ENCODE assay signal across 8 mouse cellular contexts in the genomic region with DNA sequence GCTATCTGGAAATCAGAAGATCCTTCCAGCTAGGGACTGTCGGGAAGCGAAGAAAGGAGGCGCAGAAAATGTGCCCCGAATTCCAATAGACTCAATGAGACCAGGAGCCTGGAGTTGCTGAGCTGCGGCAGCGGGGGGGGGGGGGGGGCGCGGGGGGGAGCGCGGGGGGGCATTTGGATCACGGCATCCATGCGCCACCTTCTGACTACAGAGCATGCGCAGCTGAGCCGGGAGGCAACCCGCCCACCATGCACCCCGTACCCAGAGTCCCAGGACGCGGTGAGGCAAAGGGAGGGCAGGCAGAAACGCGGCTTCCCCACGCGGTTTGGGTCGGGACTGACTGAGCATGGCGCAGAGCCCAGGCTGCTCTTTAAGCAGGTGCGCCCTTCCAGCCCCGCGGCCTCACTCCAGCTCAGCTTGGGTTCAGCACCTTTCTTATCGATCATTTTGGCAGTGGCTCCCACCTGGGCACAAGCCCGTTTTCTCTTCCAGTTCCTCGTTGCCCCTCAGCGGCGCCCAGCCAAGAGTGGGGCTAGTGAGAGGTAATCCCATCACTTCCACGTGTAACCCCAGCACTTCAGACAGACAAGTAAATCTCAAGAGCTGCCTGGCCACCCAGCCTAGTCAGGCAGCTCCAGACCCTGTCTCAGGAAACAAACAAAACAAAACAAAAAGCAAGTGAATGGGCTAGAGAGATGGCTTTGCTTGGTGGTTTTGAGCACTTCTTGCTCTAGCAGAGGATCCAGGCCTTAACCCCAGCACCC. TPM values are rescaled to one million over a fixed set of nuclear protein-coding genes. Genes with fewer than 3 reads are reported as not detected.
A peak's percentile ranks its signal among the peaks of the same experiment; 100 is the strongest.
DNase-seq lines count a peak whose midpoint lies in the region; ATAC-seq and TF ChIP-seq lines count a peak whose summit lies in the region.

No protein-coding gene starts in this region.

- no peak overlapping the region for H3ac ChIP-seq in myocyte (ENCODE audit: control insufficient read depth, insufficient read length)

- DNase-seq in CD4-positive, CD25-positive, alpha-beta regulatory T cell, adult 2 months (ENCODE audit: low read depth, low spot score), result peak; percentile 15
- peak; percentile 53 for DNase-seq in embryo, embryonic 11.5 days (ENCODE audit: low read depth, low spot score)
- DNase-seq in thymus, adult 18-20 months, result peak; percentile 20 to 36

- WGBS in heart, embryonic 12.5 days, result under 1% methylated on average over 27 of the region's 33 CpGs
- 1% methylated on average over 26 of the region's 33 CpGs for WGBS in kidney, embryonic 16.5 days
- WGBS in liver, embryonic 12.5 days (ENCODE audit: insufficient replicate concordance), result 2% methylated on average over 33 of the region's 33 CpGs

- peak; percentile 24 for TF ChIP-seq POLR2A in myocyte (IDR thresholded peaks at IDR 0.05; ENCODE audit: insufficient read length, low read depth)

- H3K36me3 ChIP-seq in heart, embryonic 12.5 days, result no peaks in the 10 kb centered on the region
- no peaks in the 10 kb centered on the region for H3K36me3 ChIP-seq in kidney, embryonic 16.5 days (ENCODE audit: insufficient read depth, low read length)
- H3K36me3 ChIP-seq in liver, embryonic 12.5 days, result no peaks in the 10 kb centered on the region
- no peaks in the 10 kb centered on the region for H3K36me3 ChIP-seq in myocyte (ENCODE audit: control insufficient read depth, insufficient read depth)

- H3K27me3 ChIP-seq in heart, embryonic 12.5 days (replicated peaks), result no peaks in the 10 kb centered on the region
- 0 out of 2 replicates have a peak, but pooled peaks cover 2% of the 10 kb centered on the region for H3K27me3 ChIP-seq in kidney, embryonic 16.5 days (ENCODE audit: insufficient read depth, low read length)
- H3K27me3 ChIP-seq in liver, embryonic 12.5 days (replicated peaks), result peaks cover 25% of the 10 kb centered on the region
- no peaks in the 10 kb centered on the region for H3K27me3 ChIP-seq in myocyte (ENCODE audit: control insufficient read depth, insufficient read depth, insufficient read length)

- peak overlapping the region; percentile 72 for H3K9ac ChIP-seq in heart, embryonic 12.5 days
- peak overlapping the region; percentile 72 for H3K9ac ChIP-seq in kidney, embryonic 16.5 days (replicated peaks; ENCODE audit: low read length)
- peak overlapping the region; percentile 12; the same call in 1 of the 2 replicates for H3K9ac ChIP-seq in liver, embryonic 12.5 days

- peak overlapping the region; percentile 52 for H3K4me3 ChIP-seq in heart, embryonic 12.5 days
- H3K4me3 ChIP-seq in kidney, embryonic 16.5 days (ENCODE audit: low read length), result peak overlapping the region; percentile 52
- peak overlapping the region; percentile 42 for H3K4me3 ChIP-seq in liver, embryonic 12.5 days
- H3K4me3 ChIP-seq in myocyte, result no peak overlapping the region

- no peaks in the 10 kb centered on the region for H3K79me2 ChIP-seq in myocyte (ENCODE audit: control insufficient read depth, insufficient read depth)

- H3K4me2 ChIP-seq in heart, embryonic 12.5 days, result peak overlapping the region; percentile 83
- H3K4me2 ChIP-seq in kidney, embryonic 16.5 days (replicated peaks; ENCODE audit: low read depth, low read length), result peak overlapping the region; percentile 83
- H3K4me2 ChIP-seq in liver, embryonic 12.5 days, result peak overlapping the region; percentile 65
- H3K4me2 ChIP-seq in myocyte (ENCODE audit: low read depth), result peak overlapping the region; percentile 73

- no peak for ATAC-seq in CD4-positive, CD25-positive, alpha-beta regulatory T cell, adult 4 months
- ATAC-seq in heart, embryonic 12.5 days (ENCODE audit: insufficient number of reproducible peaks, low FRiP score), result 0 out of 2 replicates have a peak, but pooled peaks have one; percentile 51
- ATAC-seq in kidney, embryonic 16.5 days (ENCODE audit: low FRiP score, low TSS enrichment), result peak; percentile 82
- 0 out of 2 replicates have a peak, but pooled peaks have one; percentile 42 for ATAC-seq in liver, embryonic 12.5 days

- no peaks in the 10 kb centered on the region for H3K9me3 ChIP-seq in heart, embryonic 12.5 days (replicated peaks)
- H3K9me3 ChIP-seq in kidney, embryonic 16.5 days (ENCODE audit: low read length), result no peaks in the 10 kb centered on the region
- H3K9me3 ChIP-seq in liver, embryonic 12.5 days (replicated peaks), result no peaks in the 10 kb centered on the region

- H3K27ac ChIP-seq in heart, embryonic 12.5 days (ENCODE audit: poor library complexity, severe bottlenecking), result no peak overlapping the region
- H3K27ac ChIP-seq in kidney, embryonic 16.5 days (ENCODE audit: low read length), result peak overlapping the region; percentile 78
- H3K27ac ChIP-seq in liver, embryonic 12.5 days, result 0 out of 2 replicates have a peak overlapping the region, but pooled peaks have one; percentile 39

- no peaks in the 10 kb centered on the region for H3K4me1 ChIP-seq in heart, embryonic 12.5 days (replicated peaks)
- 0 out of 2 replicates have a peak, but pooled peaks cover 2% of the 10 kb centered on the region for H3K4me1 ChIP-seq in kidney, embryonic 16.5 days (ENCODE audit: insufficient read depth, low read length)
- 0 out of 2 replicates have a peak, but pooled peaks cover 5% of the 10 kb centered on the region for H3K4me1 ChIP-seq in liver, embryonic 12.5 days

TF ChIP-seq in myocyte, 11 proteins besides CTCF, POLR2A, EP300 and RAD21:
- TF ChIP-seq SRF (IDR thresholded peaks at IDR 0.05; ENCODE audit: control insufficient read depth, insufficient read length, low read depth) (no peak), MYOD1 (IDR thresholded peaks at IDR 0.05; ENCODE audit: control insufficient read depth in 1 of 3, insufficient read length in 2 of 3, low read depth in 2 of 3) (peak in 2 of 3 experiments; percentile 26 to 48), USF1 (IDR thresholded peaks at IDR 0.05; ENCODE audit: low read depth) (no peak), CEBPB (IDR thresholded peaks at IDR 0.05; ENCODE audit: insufficient read depth, poor library complexity, severe bottlenecking) (no peak), REST (IDR thresholded peaks at IDR 0.05; ENCODE audit: insufficient read depth, insufficient read length) (no peak), MYOG (IDR thresholded peaks at IDR 0.05; ENCODE audit: control insufficient read depth in 1 of 3, insufficient read depth in 1 of 3, insufficient read length in 2 of 3, low read depth in 2 of 3) (peak in 2 of 3 experiments; percentile 25 to 46), POLR2AphosphoS2 (IDR thresholded peaks at IDR 0.05; ENCODE audit: insufficient read length, low read depth) (no peak)

RNA-seq across cellular contexts. Expression of a gene that starts 21.5 kb away (rescaled TPM):
- polyA plus RNA-seq in CD4-positive, CD25-positive, alpha-beta regulatory T cell, adult 4 months (2017; shearing (Covaris generic)), result 100 to 1,000 TPM; 123 to 189 TPM
- 79.9 and 80.2 TPM in 2 replicates for polyA plus RNA-seq in heart, embryonic 12.5 days (2016; fragmentation: Nextera tagmentation; extraction: Ambion mirVana)
- polyA plus RNA-seq in kidney, embryonic 16.5 days (2015; fragmentation: Nextera tagmentation; extraction: Ambion mirVana), result 137 and 140 TPM in 2 replicates
- 91.7 and 91.8 TPM in 2 replicates for polyA plus RNA-seq in liver, embryonic 12.5 days (2016; fragmentation: Nextera tagmentation; extraction: Ambion mirVana)
- 266 TPM for polyA plus RNA-seq in myocyte (2012; fragmentation: generic; extraction: Trizol)

RNA-seq across cellular contexts. Expression of a gene that starts 24.1 kb away (rescaled TPM):
- polyA plus RNA-seq in CD4-positive, CD25-positive, alpha-beta regulatory T cell, adult 4 months (2017; shearing (Covaris generic)), result under 1 TPM; 0.44 to 0.97 TPM
- polyA plus RNA-seq in heart, embryonic 12.5 days (2016; fragmentation: Nextera tagmentation; extraction: Ambion mirVana), result 30.8 and 38.0 TPM in 2 replicates
- polyA plus RNA-seq in kidney, embryonic 16.5 days (2015; fragmentation: Nextera tagmentation; extraction: Ambion mirVana), result 216 and 223 TPM in 2 replicates
- 72.7 and 77.6 TPM in 2 replicates for polyA plus RNA-seq in liver, embryonic 12.5 days (2016; fragmentation: Nextera tagmentation; extraction: Ambion mirVana)
- not detected for polyA plus RNA-seq in myocyte (2012; fragmentation: generic; extraction: Trizol)

RNA-seq across cellular contexts. Expression of a gene that starts 47.8 kb away (rescaled TPM):
- polyA plus RNA-seq in CD4-positive, CD25-positive, alpha-beta regulatory T cell, adult 4 months (2017; shearing (Covaris generic)), result under 1 TPM in 1 of 2 experiments, not detected in 1; 0.30 TPM
- polyA plus RNA-seq in heart, embryonic 12.5 days (2016; fragmentation: Nextera tagmentation; extraction: Ambion mirVana), result 20.1 and 27.2 TPM in 2 replicates
- 267 and 282 TPM in 2 replicates for polyA plus RNA-seq in kidney, embryonic 16.5 days (2015; fragmentation: Nextera tagmentation; extraction: Ambion mirVana)
- polyA plus RNA-seq in liver, embryonic 12.5 days (2016; fragmentation: Nextera tagmentation; extraction: Ambion mirVana), result 71.9 and 75.3 TPM in 2 replicates
- polyA plus RNA-seq in myocyte (2012; fragmentation: generic; extraction: Trizol), result 0.16 TPM

RNA-seq across cellular contexts. Expression of a gene that starts 48.1 kb away (rescaled TPM):
- 1 to 10 TPM; 1.1 to 2.3 TPM for polyA plus RNA-seq in CD4-positive, CD25-positive, alpha-beta regulatory T cell, adult 4 months (2017; shearing (Covaris generic))
- 35.3 and 38.7 TPM in 2 replicates for polyA plus RNA-seq in heart, embryonic 12.5 days (2016; fragmentation: Nextera tagmentation; extraction: Ambion mirVana)
- 51.2 and 56.3 TPM in 2 replicates for polyA plus RNA-seq in kidney, embryonic 16.5 days (2015; fragmentation: Nextera tagmentation; extraction: Ambion mirVana)
- polyA plus RNA-seq in liver, embryonic 12.5 days (2016; fragmentation: Nextera tagmentation; extraction: Ambion mirVana), result 6.4 and 9.2 TPM in 2 replicates
- 128 TPM for polyA plus RNA-seq in myocyte (2012; fragmentation: generic; extraction: Trizol)

Comparison
In these comparisons a context has a peak if more than half of its experiments do, and no peak if none do; other contexts are left out.
1. H3K9ac ChIP-seq: peak in every context shown above with its lines; median percentile 72 in heart, embryonic 12.5 days; 72 in kidney, embryonic 16.5 days; 12 in liver, embryonic 12.5 days.
2. RNA of a gene that starts 24.1 kb away (polyA plus RNA-seq): 216 to 223 TPM in kidney, embryonic 16.5 days, 72.7 to 77.6 TPM in liver, embryonic 12.5 days and 30.8 to 38.0 TPM in heart, embryonic 12.5 days; 0.44 to 0.97 TPM in CD4-positive, CD25-positive, alpha-beta regulatory T cell, adult 4 months and not detected in myocyte (single experiment); every median in the first group is over 10 times any median in the second.
3. RNA of a gene that starts 47.8 kb away (polyA plus RNA-seq): 267 to 282 TPM in kidney, embryonic 16.5 days, 71.9 to 75.3 TPM in liver, embryonic 12.5 days and 20.1 to 27.2 TPM in heart, embryonic 12.5 days; 0.30 TPM in CD4-positive, CD25-positive, alpha-beta regulatory T cell, adult 4 months and 0.16 TPM in myocyte (single experiment); every median in the first group is over 10 times any median in the second.
4. Peak in every context shown above with its lines, with median percentiles within 50 percentile points of each other: DNase-seq and H3K4me2 ChIP-seq.